Mouse (Mus musculus) myocyte (in vitro differentiated cells): ENCODE results near the gene Zfp574.

ENCODE experiments used
- CEBPB ChIP-seq: IDR thresholded peaks from 2 replicates; pipeline ENCODE4 v1.6.1; 2011; ENCODE audit warnings: mild to moderate bottlenecking, moderate library complexity; ENCODE audit not compliant: poor library complexity, insufficient read depth, severe bottlenecking
- E2F4 ChIP-seq: IDR thresholded peaks from one replicate; pipeline ENCODE4 v1.6.1; 2011; ENCODE audit warnings: mild to moderate bottlenecking, control low read depth, moderate library complexity; ENCODE audit not compliant: insufficient read depth
- MAX ChIP-seq: IDR thresholded peaks from one replicate; pipeline ENCODE4 v1.6.1; 2011; ENCODE audit warnings: low read depth, mild to moderate bottlenecking, control low read depth
- MYOD1 ChIP-seq, 3 experiments: IDR thresholded peaks; one replicate each; pipeline ENCODE4 v1.6.1; 2011; ENCODE audit warnings: control low read depth in 2 of 3, low read depth in 2 of 3, mild to moderate bottlenecking in 2 of 3, moderate library complexity in 1 of 3; ENCODE audit not compliant: insufficient read length in 2 of 3, control insufficient read depth in 1 of 3
- MYOG ChIP-seq, 3 experiments: IDR thresholded peaks; one replicate each; pipeline ENCODE4 v1.6.1; 2011; ENCODE audit warnings: control low read depth in 2 of 3, low read depth in 2 of 3, mild to moderate bottlenecking in 2 of 3; ENCODE audit not compliant: insufficient read length in 2 of 3, control insufficient read depth in 1 of 3, insufficient read depth in 1 of 3
- POLR2A ChIP-seq: IDR thresholded peaks from one replicate; pipeline ENCODE4 v1.6.1; 2011; ENCODE audit warnings: low read depth, mild to moderate bottlenecking, control low read depth, moderate library complexity; ENCODE audit not compliant: insufficient read length
- POLR2AphosphoS2 ChIP-seq: IDR thresholded peaks from one replicate; pipeline ENCODE4 v1.6.1; 2011; ENCODE audit warnings: low read depth, control low read depth; ENCODE audit not compliant: insufficient read length
- SRF ChIP-seq: IDR thresholded peaks from one replicate; pipeline ENCODE4 v1.6.1; 2011; ENCODE audit warnings: low read depth; ENCODE audit not compliant: control insufficient read depth, insufficient read length
- TCF12 ChIP-seq: IDR thresholded peaks from one replicate; pipeline ENCODE4 v1.6.1; 2011; ENCODE audit warnings: mild to moderate bottlenecking, control low read depth; ENCODE audit not compliant: poor library complexity, insufficient read depth, severe bottlenecking
- TCF3 ChIP-seq: IDR thresholded peaks from one replicate; pipeline ENCODE4 v1.6.1; 2011; ENCODE audit warnings: low read depth, control low read depth; ENCODE audit not compliant: insufficient read length
- USF1 ChIP-seq: IDR thresholded peaks from one replicate; pipeline ENCODE4 v1.6.1; 2011; ENCODE audit warnings: low read depth, mild to moderate bottlenecking, control low read depth, moderate library complexity

DNA sequence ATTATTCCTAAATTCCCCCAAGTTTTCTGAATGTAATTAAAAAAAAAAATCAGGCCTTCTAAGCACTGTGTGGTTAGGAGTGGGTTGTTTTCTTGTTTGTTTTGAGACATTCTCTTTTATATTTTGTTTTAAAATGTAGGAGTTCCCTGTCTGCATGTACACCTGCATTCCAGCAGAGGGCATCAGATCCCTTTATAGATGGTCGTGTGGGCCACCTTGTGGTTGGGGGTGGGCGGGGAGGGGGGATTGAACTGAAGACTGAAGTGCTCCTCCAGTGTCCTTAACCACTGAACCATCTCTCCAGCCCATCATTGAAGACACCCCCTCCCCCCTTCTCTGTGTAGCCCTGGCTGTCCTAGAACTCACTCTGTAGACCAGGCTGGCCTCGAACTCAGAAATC is 14.3 kb downstream of the Zfp574 start:
- TF ChIP-seq TCF12 (no peak), MYOG (IDR thresholded peaks at IDR 0.05; ENCODE audit: control insufficient read depth in 1 of 3, insufficient read depth in 1 of 3, insufficient read length in 2 of 3, low read depth in 2 of 3) (no peak), POLR2A (no peak), E2F4 (no peak), MAX (no peak), TCF3 (no peak), USF1 (no peak), CEBPB (no peak), POLR2AphosphoS2 (no peak), MYOD1 (IDR thresholded peaks at IDR 0.05; ENCODE audit: control insufficient read depth in 1 of 3, insufficient read length in 2 of 3, low read depth in 2 of 3) (no peak), SRF (no peak)
